Mouse (Mus musculus): Measurements from ENCODE around the gene Gabrb2.

DNA sequence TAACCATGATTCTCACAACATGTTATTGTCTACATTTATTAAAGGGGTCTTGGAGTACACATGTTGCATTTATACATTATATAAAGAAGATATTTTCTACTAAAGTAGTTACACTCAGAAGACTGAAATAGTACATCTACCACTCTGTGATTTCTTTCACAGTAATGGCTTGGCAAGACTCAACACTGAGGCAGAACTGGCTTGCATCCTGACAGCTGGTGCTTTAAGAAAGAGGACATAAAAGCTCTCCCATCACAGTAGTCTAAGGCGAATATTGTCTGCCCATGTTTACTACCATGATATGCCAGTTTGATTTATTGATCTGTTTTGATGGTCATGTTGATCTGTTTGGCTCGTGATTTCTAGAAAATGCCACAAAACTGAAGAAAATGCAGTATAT, 19.4 kb downstream of the Gabrb2 start:
- TF ChIP-seq GATA1 (IDR thresholded peaks at IDR 0.05; ENCODE audit: low read length) (no peak), TAL1 (IDR thresholded peaks at IDR 0.05; ENCODE audit: low read length) (no peak)
